Mouse (Mus musculus): ENCODE results near the gene Tcp10a.
"Not testable (repeated sequence)": the region's sequence is repeated elsewhere in the genome, so short reads cannot be mapped to it uniquely, and the experiment has no call there.

Tcp10a gene

GRCm38 (mm10) chr17:7324346-7324745, at the start of gene Tcp10a:
TSS of gene Tcp10a (plus strand) at chr17:7324646.
- DNase-seq: not testable (repeated sequence)

- DNase-seq: no peak
These were observed 45.7 kb upstream of the Tcp10a start for GRCm38 (mm10) chr17:7278702-7279242.

- DNase-seq: no peak
These were observed 45.2 kb upstream of the Tcp10a start for GRCm38 (mm10) chr17:7279251-7279650.

- DNase-seq: no peak
These were observed 40.0 kb upstream of the Tcp10a start for GRCm38 (mm10) chr17:7284297-7284910.

- DNase-seq: no peak
These were observed 39.2 kb upstream of the Tcp10a start for GRCm38 (mm10) chr17:7285292-7285691.

GRCm38 (mm10) chr17:7286422-7287050, 37.9 kb upstream of the Tcp10a start:
- no peak for DNase-seq

- DNase-seq: no peak
These were observed 32.3 kb upstream of the Tcp10a start for GRCm38 (mm10) chr17:7292012-7292684.

DNA sequence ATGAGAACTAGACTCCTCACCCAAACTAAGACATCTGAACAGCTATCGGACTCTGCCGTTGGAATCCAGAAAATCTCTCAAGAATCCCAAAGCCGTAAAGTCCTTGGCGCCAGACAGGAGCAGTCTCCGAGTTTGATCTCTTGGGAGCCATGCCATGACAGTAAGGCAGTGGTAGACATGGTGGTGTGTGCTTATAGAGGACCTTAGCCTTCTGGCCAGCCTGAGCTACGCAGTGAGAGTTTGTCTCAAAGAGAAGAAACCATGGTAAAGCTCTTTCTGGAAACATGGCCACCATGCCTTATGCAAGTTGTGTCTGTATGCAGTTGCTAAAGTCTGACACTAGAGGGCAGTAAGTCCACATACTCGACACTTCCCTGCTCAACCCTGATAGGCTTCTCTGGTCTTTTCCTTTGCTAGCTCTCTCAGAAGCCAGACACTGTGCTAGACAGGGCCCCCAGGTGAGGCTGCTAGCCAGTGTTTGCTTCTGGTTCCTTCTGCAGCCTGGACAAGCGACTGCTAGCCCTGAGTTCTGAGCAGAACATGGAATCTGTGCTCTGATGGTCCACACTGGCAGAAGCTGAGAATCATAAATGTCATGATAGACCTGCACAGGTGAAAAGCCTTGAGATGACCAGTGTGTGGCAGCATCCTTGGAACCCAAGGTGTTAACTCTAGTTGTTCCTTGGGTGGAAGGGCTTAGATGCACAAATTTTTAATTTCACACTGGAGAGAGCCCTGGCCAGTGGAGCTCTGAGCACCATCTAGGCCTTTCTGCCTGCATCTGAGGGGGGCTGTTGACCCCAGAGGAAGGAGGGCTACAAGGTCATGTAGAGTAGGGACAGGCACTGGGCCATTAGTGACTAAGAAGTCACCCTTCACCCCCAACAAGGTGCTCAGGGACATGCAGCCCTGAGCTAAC, 17.9 kb upstream of the Tcp10a start:
- peak; percentile 25 for DNase-seq

GRCm38 (mm10) chr17:7315693-7316382, 8.6 kb upstream of the Tcp10a start:
- DNase-seq: not testable (repeated sequence)

- not testable (repeated sequence) for DNase-seq
These were observed 4.7 kb upstream of the Tcp10a start for GRCm38 (mm10) chr17:7319789-7320188.

GRCm38 (mm10) chr17:7326415-7326814, 2.0 kb downstream of the Tcp10a start:
- not testable (repeated sequence) for DNase-seq

DNA sequence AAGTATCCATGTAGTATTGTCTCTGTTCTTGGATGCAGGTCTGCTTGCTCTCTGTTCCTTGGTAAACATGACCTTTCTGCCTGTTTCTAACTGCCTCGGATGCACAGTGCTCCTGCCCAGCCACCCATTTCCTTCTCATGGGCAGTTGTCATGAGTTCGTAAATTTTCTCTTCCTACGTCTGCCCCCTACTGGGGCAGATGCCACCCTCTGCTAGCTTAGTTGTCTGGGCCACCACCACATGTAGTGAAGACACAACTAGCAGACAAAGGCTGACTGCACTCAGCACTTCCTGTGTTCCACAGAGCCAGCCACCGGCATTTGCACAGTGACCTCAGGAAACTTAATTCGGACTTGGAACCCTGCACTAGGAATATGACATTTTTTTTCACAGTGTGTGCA, 8.3 kb downstream of the Tcp10a start:
- DNase-seq: not testable (repeated sequence)

- DNase-seq: not testable (repeated sequence)
These were observed 12.9 kb downstream of the Tcp10a start for GRCm38 (mm10) chr17:7337381-7337780.

DNA sequence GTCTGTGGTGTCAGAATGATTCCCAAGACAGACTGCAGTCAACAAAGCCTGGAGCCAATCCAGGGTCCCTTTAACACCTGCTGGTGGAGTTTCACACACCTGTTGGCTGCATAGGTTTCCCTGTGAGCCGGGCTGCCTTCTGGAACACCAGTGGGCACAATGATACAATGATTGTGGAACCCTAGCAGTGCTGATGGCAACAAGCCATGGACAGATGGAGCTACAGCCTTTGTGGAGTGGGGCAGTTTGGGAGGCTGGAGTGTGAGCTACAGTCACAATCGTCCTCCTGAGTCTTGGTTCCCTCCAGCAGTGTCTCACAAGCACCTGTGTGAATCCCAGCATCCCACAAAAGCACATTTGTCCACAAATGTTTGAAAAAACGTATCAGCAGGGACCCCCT, 24.3 kb downstream of the Tcp10a start:
- not testable (repeated sequence) for DNase-seq

GRCm38 (mm10) chr17:7352596-7352995, 28.1 kb downstream of the Tcp10a start, which contains the start of gene Ttll2:
TSS of gene Ttll2 (minus strand) at chr17:7352696.
- DNase-seq: not testable (repeated sequence)

- not testable (repeated sequence) for DNase-seq
These were observed 35.4 kb downstream of the Tcp10a start for GRCm38 (mm10) chr17:7359806-7360205.

GRCm38 (mm10) chr17:7360749-7361465, 36.5 kb downstream of the Tcp10a start:
- peak; percentile 59 for DNase-seq

DNA sequence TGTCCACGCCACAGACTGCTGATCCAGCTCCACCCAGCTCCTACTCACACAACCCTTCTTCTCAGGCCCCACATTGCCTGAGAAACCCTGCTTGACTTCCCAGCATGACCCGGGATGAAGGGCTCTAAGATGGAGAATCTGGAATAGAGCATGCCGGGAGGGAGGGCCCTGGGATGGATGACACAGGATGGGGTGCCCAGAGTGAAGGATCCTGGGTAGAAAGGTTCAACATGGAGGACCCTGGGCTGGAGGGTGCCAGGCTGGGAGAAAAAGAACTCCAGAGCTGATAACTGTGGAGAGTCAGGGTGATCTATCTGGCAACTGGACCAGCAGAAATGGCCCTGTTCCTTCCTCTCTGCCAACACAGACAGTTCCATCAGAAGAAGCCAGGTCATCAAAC, 41.2 kb downstream of the Tcp10a start:
- not testable (repeated sequence) for DNase-seq

DNA sequence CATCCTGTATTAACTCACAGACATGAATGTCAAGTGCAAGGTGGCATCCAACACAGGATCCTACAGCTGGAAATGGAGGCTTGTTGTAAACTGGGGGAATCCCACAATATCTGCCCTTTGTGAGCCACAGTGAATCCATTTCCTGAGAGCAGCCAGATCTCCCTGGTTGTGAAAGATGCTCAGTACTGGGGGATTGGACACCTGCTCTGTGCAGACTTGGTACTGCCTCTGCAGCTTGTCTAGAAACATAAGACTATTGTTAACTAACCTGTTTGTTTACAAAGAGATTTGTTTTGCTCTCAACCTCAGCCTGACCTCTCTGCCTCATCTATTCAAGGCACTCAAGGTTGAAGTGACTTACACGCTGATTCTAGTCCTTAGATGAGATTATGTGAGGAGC, 41.8 kb downstream of the Tcp10a start:
- not testable (repeated sequence) for DNase-seq

DNA sequence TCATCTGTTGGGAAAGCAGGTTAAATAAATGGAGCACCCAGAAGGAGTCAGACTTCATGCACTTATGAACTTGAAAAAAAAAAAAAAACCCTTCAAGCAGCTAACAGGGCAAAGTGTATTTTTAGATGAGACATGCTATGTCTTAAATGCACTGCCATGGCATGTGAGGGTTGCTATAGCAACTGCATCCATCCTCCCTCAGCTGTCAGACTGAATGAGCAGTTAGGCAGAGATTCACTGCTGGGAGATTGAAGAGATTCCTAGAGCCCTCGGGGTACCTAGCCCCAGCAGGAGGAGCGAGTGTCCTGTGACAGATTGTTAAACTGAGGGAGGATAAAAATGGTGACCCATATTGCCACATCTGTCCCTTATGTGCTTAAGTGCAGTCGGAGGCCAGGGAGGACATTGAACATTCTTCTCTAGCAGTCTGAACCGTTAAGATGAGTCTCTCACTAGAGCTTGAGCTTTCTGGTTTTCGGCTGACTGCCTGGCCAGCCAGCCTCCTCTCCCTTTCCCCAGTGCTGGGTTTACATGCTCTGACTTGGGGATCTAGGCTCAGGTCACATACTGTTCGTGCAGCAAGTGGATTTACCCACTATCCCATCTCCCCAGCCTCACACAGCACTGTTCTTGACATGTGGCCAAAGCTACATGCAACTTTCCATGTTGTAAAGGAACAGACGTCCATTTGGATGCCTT, 42.4 kb downstream of the Tcp10a start:
- not testable (repeated sequence) for DNase-seq

DNA sequence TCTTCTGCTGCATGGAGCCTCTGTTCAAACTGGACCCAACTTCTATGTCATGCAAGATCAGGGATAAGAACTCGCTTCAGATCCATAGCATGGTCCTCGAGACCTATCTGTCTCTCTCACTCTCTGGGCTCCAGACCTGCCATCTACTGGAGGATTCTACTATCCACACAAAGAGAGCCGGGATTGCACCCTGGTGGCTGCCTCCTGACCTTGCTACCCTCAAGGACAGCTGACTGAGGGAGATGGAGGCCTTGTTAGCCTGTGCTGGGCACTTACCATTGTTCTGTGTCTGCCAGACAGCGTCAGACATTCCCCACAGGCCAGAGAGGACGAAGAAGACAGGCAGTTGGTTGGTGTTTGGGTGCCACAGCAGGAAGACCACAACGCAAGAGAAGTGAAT, 45.0 kb downstream of the Tcp10a start:
- DNase-seq: not testable (repeated sequence)

All from cerebellum, adult 8-10 months (tissue).